Mouse (Mus musculus) naive thymus-derived CD4-positive, alpha-beta T cell, adult 5 months (primary cell): Measurements from ENCODE around the gene Fbxw28. TPM values are rescaled to one million over a fixed set of nuclear protein-coding genes. Genes with fewer than 3 reads are reported as not detected.

ENCODE experiments used
- polyA plus RNA-seq: library from polyadenylated mRNA; unstranded; fragments of 100-300 nt; shearing (Covaris generic); gene quantifications from one replicate; pipeline ENCODE4 v1.2.1, GENCODE M21; 2017

Fbxw28 gene
- not detected for polyA plus RNA-seq

DNA sequence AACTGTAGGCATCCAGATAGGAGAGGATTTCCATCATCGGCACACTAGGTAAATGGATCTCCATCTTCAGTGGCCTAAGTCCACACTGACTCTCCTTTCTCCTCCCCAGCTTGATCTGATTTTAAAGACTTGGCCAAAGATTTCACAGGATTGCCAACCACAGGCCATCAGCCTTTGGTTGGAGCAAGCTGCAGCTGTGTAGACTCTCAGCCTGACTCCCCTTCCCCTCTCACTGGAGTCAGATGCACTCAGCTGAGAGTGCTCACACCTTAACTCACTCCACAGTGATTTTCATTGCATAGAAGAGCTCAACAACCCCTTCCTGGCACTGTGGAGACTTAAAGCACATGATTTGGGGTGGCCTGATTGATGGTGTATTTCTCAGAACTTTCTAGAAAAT lies at the start of gene Fbxw28:
TSS of gene Fbxw28 (minus strand) at position 101 of the 400 bp plus-strand sequence.

DNA sequence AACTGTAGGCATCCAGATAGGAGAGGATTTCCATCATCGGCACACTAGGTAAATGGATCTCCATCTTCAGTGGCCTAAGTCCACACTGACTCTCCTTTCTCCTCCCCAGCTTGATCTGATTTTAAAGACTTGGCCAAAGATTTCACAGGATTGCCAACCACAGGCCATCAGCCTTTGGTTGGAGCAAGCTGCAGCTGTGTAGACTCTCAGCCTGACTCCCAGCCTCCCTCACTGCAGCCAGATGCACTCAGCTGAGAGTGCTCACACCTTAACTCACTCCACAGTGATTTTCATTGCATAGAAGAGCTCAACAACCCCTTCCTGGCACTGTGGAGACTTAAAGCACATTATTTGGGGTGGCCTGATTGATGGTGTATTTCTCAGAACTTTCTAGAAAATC lies 51.9 kb downstream of the Fbxw28 start, which contains the start of gene Fbxw14:
TSS of gene Fbxw14 (minus strand) at position 101 of the 400 bp plus-strand sequence.

Other genes with a start within 250 kb of the Fbxw28 start
- gene Plxnb1, start 244.3 kb downstream of the Fbxw28 start, polyA plus RNA-seq, result 1.4 TPM
- not detected for gene Fbxw21, start 177.6 kb downstream of the Fbxw28 start, polyA plus RNA-seq
- gene Fbxw13, start 143.7 kb downstream of the Fbxw28 start, polyA plus RNA-seq, result not detected
- gene Fbxw20, start 104.9 kb downstream of the Fbxw28 start, polyA plus RNA-seq, result not detected
- gene Fbxw14, start 52.0 kb downstream of the Fbxw28 start, polyA plus RNA-seq, result not detected
- not detected for gene Fbxw22, start 64.6 kb upstream of the Fbxw28 start, polyA plus RNA-seq
- gene Fbxw16, start 109.5 kb upstream of the Fbxw28 start, polyA plus RNA-seq, result not detected
- gene Fbxw19, start 156.2 kb upstream of the Fbxw28 start, polyA plus RNA-seq, result not detected
- gene Fbxw15, start 228.6 kb upstream of the Fbxw28 start, polyA plus RNA-seq, result not detected